Mouse (Mus musculus) heart, adult 2 months (tissue): ENCODE data around the gene Izumo4.

Source experiments
- CTCF ChIP-seq: fragments of 200-600 bp; IDR thresholded peaks from 2 replicates; pipeline ENCODE4 v1.8.1; 2022; ENCODE audit warnings: antibody characterized with exemption, mild to moderate bottlenecking, moderate library complexity
- EP300 ChIP-seq: fragments of 200-500 bp; IDR thresholded peaks from 2 replicates; pipeline ENCODE4 v1.6.1; 2011; ENCODE audit warnings: low read depth, low read length, control low read depth; ENCODE audit not compliant: insufficient read depth

DNA sequence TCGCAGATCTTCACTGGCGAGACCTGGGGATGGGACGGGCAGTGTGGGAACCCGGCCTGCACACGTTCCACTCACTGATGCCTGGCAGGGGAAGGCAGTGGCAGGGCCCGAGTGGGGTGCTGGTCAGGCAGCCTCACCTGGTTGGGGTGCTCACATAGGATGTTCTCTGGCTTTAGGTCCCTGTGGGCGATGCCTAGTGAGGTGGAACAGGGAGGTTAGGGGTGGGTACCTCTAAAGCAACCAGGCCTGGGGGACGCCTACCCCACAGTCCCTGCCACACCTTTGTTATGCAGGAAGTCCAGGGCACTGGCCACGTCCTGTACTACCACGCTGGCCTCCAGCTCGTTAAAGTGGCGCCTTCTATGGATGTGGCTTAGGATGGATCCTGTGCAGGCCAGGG is 33.0 kb upstream of the Izumo4 start:
- TF ChIP-seq CTCF (no peak), EP300 (no peak)
